Mouse (Mus musculus) intestine, embryonic 15.5 days (tissue): Measurements from ENCODE around the gene Rdh8. TPM values are rescaled to one million over a fixed set of nuclear protein-coding genes. Genes with fewer than 3 reads are reported as not detected.

Experiments
- ATAC-seq: fragments of 200-750 bp; cut with Nextera tagmentation; 2 replicates; pipeline ENCODE4 v1.8.0; 2017; ENCODE audit warnings: moderate TSS enrichment, moderate library complexity
- H3K27ac ChIP-seq: fragments of 300-500 bp; sonication (generic); 2 replicates; pipeline ENCODE4 v1.5.1; 2015; ENCODE audit warnings: mild to moderate bottlenecking, inconsistent platforms
- H3K27me3 ChIP-seq: fragments of 300-500 bp; sonication (generic); replicated peaks from 2 replicates; pipeline ENCODE4 v1.6.1; 2015; ENCODE audit warnings: inconsistent platforms
- H3K36me3 ChIP-seq: fragments of 300-500 bp; sonication (generic); 2 replicates; pipeline ENCODE4 v1.6.1; 2015; ENCODE audit warnings: inconsistent platforms
- H3K4me1 ChIP-seq: fragments of 300-500 bp; sonication (generic); replicated peaks from 2 replicates; pipeline ENCODE4 v1.6.1; 2015; ENCODE audit warnings: inconsistent platforms
- H3K4me2 ChIP-seq: fragments of 300-500 bp; sonication (generic); replicated peaks from 2 replicates; pipeline ENCODE4 v1.6.1; 2015; ENCODE audit warnings: mild to moderate bottlenecking, inconsistent platforms
- H3K4me3 ChIP-seq: fragments of 300-500 bp; sonication (generic); replicated peaks from 2 replicates; pipeline ENCODE4 v1.5.1; 2015; ENCODE audit warnings: inconsistent platforms
- H3K9ac ChIP-seq: fragments of 300-500 bp; sonication (generic); 2 replicates; pipeline ENCODE4 v1.6.1; 2015; ENCODE audit warnings: inconsistent platforms
- H3K9me3 ChIP-seq: fragments of 300-500 bp; sonication (generic); 2 replicates; pipeline ENCODE4 v1.6.1; 2016; ENCODE audit warnings: inconsistent platforms
- WGBS: fragments of 180-500 bp; shearing (Covaris S2); methylation state at CpG from one replicate; pipeline ENCODE4 v1.1.7; 2015; 5-methylcytosine and 5-hydroxymethylcytosine counted together
- polyA plus RNA-seq: library from polyadenylated mRNA; unstranded; fragments of >200 nt; fragmentation: Nextera tagmentation; extraction: Ambion mirVana; gene quantifications from 2 replicates; pipeline ENCODE4 v1.2.1, GENCODE M21; 2015

Gene Rdh8
- polyA plus RNA-seq, 1 experiment from 2014 or later: not detected

GRCm38 (mm10) chr9:20842211-20842610, 23.9 kb downstream of the Rdh8 start:
- WGBS: 53% methylated on average over 4 of the region's 4 CpGs
- Histone ChIP-seq H3K4me3 (no peak overlapping the region), H3K36me3 (no peaks in the 10 kb centered on the region), H3K9ac (no peak overlapping the region), H3K9me3 (no peaks in the 10 kb centered on the region), H3K4me2 (no peak overlapping the region), H3K4me1 (no peaks in the 10 kb centered on the region), H3K27ac (no peak overlapping the region), H3K27me3 (no peaks in the 10 kb centered on the region)
- ATAC-seq: no peak

GRCm38 (mm10) chr9:20842670-20843069, 24.4 kb downstream of the Rdh8 start:
- no peak for ATAC-seq
- H3K4me2 ChIP-seq: no peak overlapping the region
- H3K4me3 ChIP-seq: no peak overlapping the region
- no peak overlapping the region for H3K27ac ChIP-seq
- H3K9me3 ChIP-seq: no peaks in the 10 kb centered on the region
- WGBS: 28% methylated on average over 2 of the region's 2 CpGs
- H3K9ac ChIP-seq: no peak overlapping the region
- no peaks in the 10 kb centered on the region for H3K4me1 ChIP-seq
- H3K27me3 ChIP-seq: no peaks in the 10 kb centered on the region
- H3K36me3 ChIP-seq: no peaks in the 10 kb centered on the region

- ATAC-seq: no peak
- Histone ChIP-seq H3K4me2 (no peak overlapping the region), H3K9ac (no peak overlapping the region), H3K27me3 (no peaks in the 10 kb centered on the region), H3K9me3 (no peaks in the 10 kb centered on the region), H3K4me3 (no peak overlapping the region), H3K36me3 (no peaks in the 10 kb centered on the region), H3K4me1 (no peaks in the 10 kb centered on the region), H3K27ac (no peak overlapping the region)
- 80% methylated on average over 2 of the region's 2 CpGs for WGBS
These were observed 31.9 kb downstream of the Rdh8 start for GRCm38 (mm10) chr9:20850179-20850578.

GRCm38 (mm10) chr9:20857131-20857530, 38.8 kb downstream of the Rdh8 start:
- no peaks in the 10 kb centered on the region for H3K4me1 ChIP-seq
- H3K9me3 ChIP-seq: no peaks in the 10 kb centered on the region
- H3K27ac ChIP-seq: no peak overlapping the region
- H3K27me3 ChIP-seq: no peaks in the 10 kb centered on the region
- ATAC-seq: peak; percentile 61
- no peak overlapping the region for H3K4me2 ChIP-seq
- WGBS: 10% methylated on average over 6 of the region's 6 CpGs
- H3K9ac ChIP-seq: no peak overlapping the region
- H3K4me3 ChIP-seq: no peak overlapping the region
- no peaks in the 10 kb centered on the region for H3K36me3 ChIP-seq

- H3K36me3 ChIP-seq: no peaks in the 10 kb centered on the region
- H3K4me1 ChIP-seq: no peaks in the 10 kb centered on the region
- 50% methylated on average over 6 of the region's 6 CpGs for WGBS
- H3K27ac ChIP-seq: no peak overlapping the region
- no peaks in the 10 kb centered on the region for H3K27me3 ChIP-seq
- ATAC-seq: no peak
- no peak overlapping the region for H3K9ac ChIP-seq
- no peak overlapping the region for H3K4me3 ChIP-seq
- no peak overlapping the region for H3K4me2 ChIP-seq
- no peaks in the 10 kb centered on the region for H3K9me3 ChIP-seq
These were observed 41.6 kb downstream of the Rdh8 start for GRCm38 (mm10) chr9:20859926-20860325.

GRCm38 (mm10) chr9:20861821-20862220, 43.5 kb downstream of the Rdh8 start:
- Histone ChIP-seq H3K4me2 (no peak overlapping the region), H3K4me1 (no peaks in the 10 kb centered on the region), H3K27me3 (no peaks in the 10 kb centered on the region), H3K36me3 (no peaks in the 10 kb centered on the region), H3K9ac (no peak overlapping the region), H3K27ac (no peak overlapping the region), H3K9me3 (no peaks in the 10 kb centered on the region), H3K4me3 (no peak overlapping the region)
- no peak for ATAC-seq
- 10% methylated on average over 4 of the region's 4 CpGs for WGBS

GRCm38 (mm10) chr9:20862225-20862624, 43.9 kb downstream of the Rdh8 start:
- H3K4me2 ChIP-seq: no peak overlapping the region
- 58% methylated on average over 4 of the region's 4 CpGs for WGBS

GRCm38 (mm10) chr9:20866879-20867278, 48.6 kb downstream of the Rdh8 start:
- peaks cover 5% of the 10 kb centered on the region; the same call in 1 of the 2 replicates for H3K4me1 ChIP-seq
- no peak overlapping the region for H3K4me3 ChIP-seq
- WGBS: 55% methylated on average over 3 of the region's 3 CpGs
- H3K9ac ChIP-seq: no peak overlapping the region
- H3K36me3 ChIP-seq: no peaks in the 10 kb centered on the region
- no peak for ATAC-seq
- no peak overlapping the region for H3K4me2 ChIP-seq
- H3K27me3 ChIP-seq: peaks cover 13% of the 10 kb centered on the region; the same call in 1 of the 2 replicates
- no peak overlapping the region for H3K27ac ChIP-seq
- H3K9me3 ChIP-seq: no peaks in the 10 kb centered on the region

More at GRCm38 (mm10) chr9:20862225-20862624, 43.9 kb downstream of the Rdh8 start:
- no peaks in the 10 kb centered on the region for H3K27me3 ChIP-seq
- no peak overlapping the region for H3K9ac ChIP-seq
- H3K9me3 ChIP-seq: no peaks in the 10 kb centered on the region
- no peak overlapping the region for H3K27ac ChIP-seq
- no peaks in the 10 kb centered on the region for H3K36me3 ChIP-seq
- no peak for ATAC-seq
- H3K4me3 ChIP-seq: no peak overlapping the region
- H3K4me1 ChIP-seq: no peaks in the 10 kb centered on the region

- peak within 1 kb of the TSS; percentile 53 for H3K4me3 ChIP-seq
- peaks cover 5% of the 10 kb centered on the region; the same call in 1 of the 2 replicates for H3K4me1 ChIP-seq
- H3K4me2 ChIP-seq: peak within 1 kb of the TSS; percentile 86
- no peak within 1 kb of the TSS for H3K27ac ChIP-seq
- H3K9ac ChIP-seq: peak within 1 kb of the TSS; percentile 60
- no peaks in the 10 kb centered on the region for H3K36me3 ChIP-seq
- WGBS: 7% methylated on average over 53 of the region's 53 CpGs
- no peaks in the 10 kb centered on the region for H3K9me3 ChIP-seq
- peaks cover 13% of the 10 kb centered on the region; the same call in 1 of the 2 replicates for H3K27me3 ChIP-seq
- ATAC-seq: peak; percentile 63
These were observed 50.2 kb downstream of the Rdh8 start, which contains the start of gene A230050P20Rik for GRCm38 (mm10) chr9:20868448-20869001. TSS of gene A230050P20Rik (plus strand) at chr9:20868642.

GRCm38 (mm10) chr9:20869246-20869645, 50.9 kb downstream of the Rdh8 start:
- Histone ChIP-seq H3K4me1 (peaks cover 5% of the 10 kb centered on the region; the same call in 1 of the 2 replicates), H3K4me3 (peak overlapping the region; percentile 53), H3K9me3 (no peaks in the 10 kb centered on the region), H3K27me3 (peaks cover 13% of the 10 kb centered on the region; the same call in 1 of the 2 replicates), H3K9ac (peak overlapping the region; percentile 60), H3K27ac (no peak overlapping the region), H3K4me2 (peak overlapping the region; percentile 86), H3K36me3 (no peaks in the 10 kb centered on the region)
- 4% methylated on average over 19 of the region's 19 CpGs for WGBS
- peak; percentile 14; the same call in 1 of the 2 replicates for ATAC-seq

GRCm38 (mm10) chr9:20870211-20871173, 52.2 kb downstream of the Rdh8 start:
- H3K27ac ChIP-seq: no peak overlapping the region
- 76% methylated on average over 12 of the region's 12 CpGs for WGBS

GRCm38 (mm10) chr9:20872991-20873390, 54.7 kb downstream of the Rdh8 start:
- no peak overlapping the region for H3K27ac ChIP-seq
- peaks cover 10% of the 10 kb centered on the region; the same call in 1 of the 2 replicates for H3K27me3 ChIP-seq
- H3K4me2 ChIP-seq: no peak overlapping the region
- no peaks in the 10 kb centered on the region for H3K9me3 ChIP-seq
- no peak overlapping the region for H3K9ac ChIP-seq
- H3K4me3 ChIP-seq: no peak overlapping the region
- H3K36me3 ChIP-seq: no peaks in the 10 kb centered on the region
- H3K4me1 ChIP-seq: peaks cover 5% of the 10 kb centered on the region
- ATAC-seq: no peak
- WGBS: 87% methylated on average over 9 of the region's 10 CpGs

More at GRCm38 (mm10) chr9:20870211-20871173, 52.2 kb downstream of the Rdh8 start:
- ATAC-seq: no peak
- Histone ChIP-seq H3K9ac (no peak overlapping the region), H3K9me3 (no peaks in the 10 kb centered on the region), H3K4me1 (peaks cover 5% of the 10 kb centered on the region; the same call in 1 of the 2 replicates), H3K36me3 (no peaks in the 10 kb centered on the region), H3K27me3 (peaks cover 13% of the 10 kb centered on the region; the same call in 1 of the 2 replicates), H3K4me3 (no peak overlapping the region), H3K4me2 (no peak overlapping the region)
